Mouse (Mus musculus): ENCODE measurements at regions not wholly inside any gene's neighbourhood (a gene's known extent, or its start where the extent isn't known, plus 50 kb on each side); places are given as distances from the start of the nearest gene placed in this dataset.

GRCm38 (mm10) chr15:8581146-8581913 lies 61.6 kb upstream of the Gm2310 start:
- no peak for TF ChIP-seq CTCF (IDR thresholded peaks at IDR 0.05; ENCODE audit: low read depth, low read length)
- no peak for TF ChIP-seq POLR2A (IDR thresholded peaks at IDR 0.05; ENCODE audit: extremely low read depth, insufficient read depth, low read length)

Measured in liver, adult 2 months (tissue).